Mouse (Mus musculus) large intestine, adult 2 months (tissue): ENCODE measurements at regions not wholly inside any gene's neighbourhood (a gene's known extent, or its start where the extent isn't known, plus 50 kb on each side); places are given as distances from the start of the nearest gene placed in this dataset.

Experiments
- DNase-seq: peaks from one replicate; pipeline ENCODE4 v3.0.0-alpha.2; 2012; ENCODE audit warnings: low read depth, low spot score
- WGBS: fragments of 180-500 bp; shearing (Covaris S2); methylation state at CpG from one replicate; pipeline ENCODE4 v1.1.7; 2018; 5-methylcytosine and 5-hydroxymethylcytosine counted together

- DNase-seq, result no peak
- WGBS, result 76% methylated on average over 3 of the region's 3 CpGs
Observed at GRCm38 (mm10) chr1:76181181-76181580, 635.1 kb downstream of the Slc4a3 start.

GRCm38 (mm10) chr1:76194844-76195243 is 648.8 kb downstream of the Slc4a3 start:
- WGBS, result 61% methylated on average over 4 of the region's 4 CpGs
- DNase-seq, result no peak

GRCm38 (mm10) chr1:76197651-76198050 is 651.6 kb downstream of the Slc4a3 start:
- DNase-seq, result no peak
- 77% methylated on average over 3 of the region's 3 CpGs for WGBS

GRCm38 (mm10) chr1:76200906-76201305 is 654.8 kb downstream of the Slc4a3 start:
- no peak for DNase-seq
- WGBS, result 67% methylated on average over 3 of the region's 3 CpGs

GRCm38 (mm10) chr1:76212486-76212885 is 666.4 kb downstream of the Slc4a3 start:
- 94% methylated on average over 5 of the region's 5 CpGs for WGBS
- DNase-seq, result no peak

GRCm38 (mm10) chr1:76244721-76245120 is 698.7 kb downstream of the Slc4a3 start:
- DNase-seq, result no peak
- 72% methylated on average over 3 of the region's 3 CpGs for WGBS

- 64% methylated on average over 8 of the region's 8 CpGs for WGBS
- DNase-seq, result no peak
Observed at GRCm38 (mm10) chr1:76246181-76246796, 700.2 kb downstream of the Slc4a3 start.

- 62% methylated on average over 8 of the region's 8 CpGs for WGBS
Observed at GRCm38 (mm10) chr1:76247126-76247525, 701.1 kb downstream of the Slc4a3 start.

GRCm38 (mm10) chr1:76258217-76258616 is 712.2 kb downstream of the Slc4a3 start:
- 72% methylated on average over 4 of the region's 4 CpGs for WGBS
- no peak for DNase-seq

More at GRCm38 (mm10) chr1:76247126-76247525, 701.1 kb downstream of the Slc4a3 start:
- DNase-seq, result no peak

GRCm38 (mm10) chr1:76276148-76276547 is 730.1 kb downstream of the Slc4a3 start:
- WGBS, result 49% methylated on average over 7 of the region's 7 CpGs
- DNase-seq, result no peak

- no peak for DNase-seq
- WGBS, result 68% methylated on average over 3 of the region's 3 CpGs
Observed at GRCm38 (mm10) chr1:76276624-76277023, 730.6 kb downstream of the Slc4a3 start.

GRCm38 (mm10) chr1:76283322-76283721 is 737.3 kb downstream of the Slc4a3 start:
- WGBS, result 29% methylated on average over 3 of the region's 3 CpGs
- no peak for DNase-seq

- 80% methylated on average over 4 of the region's 4 CpGs for WGBS
Observed at GRCm38 (mm10) chr1:76322943-76323559, 777.0 kb downstream of the Slc4a3 start.

GRCm38 (mm10) chr1:76323592-76323991 is 777.5 kb downstream of the Slc4a3 start:
- WGBS, result 69% methylated on average over 4 of the region's 4 CpGs
- DNase-seq, result no peak

More at GRCm38 (mm10) chr1:76322943-76323559, 777.0 kb downstream of the Slc4a3 start:
- no peak for DNase-seq

GRCm38 (mm10) chr1:76336011-76336410 is 789.9 kb downstream of the Slc4a3 start:
- DNase-seq, result no peak

GRCm38 (mm10) chr1:76362106-76362505 is 816.0 kb downstream of the Slc4a3 start:
- no peak for DNase-seq
- 90% methylated on average over 8 of the region's 8 CpGs for WGBS

- DNase-seq, result no peak
- 30% methylated on average over 2 of the region's 2 CpGs for WGBS
Observed at GRCm38 (mm10) chr1:76373931-76374330, 827.9 kb downstream of the Slc4a3 start.

GRCm38 (mm10) chr1:76378154-76378553 is 832.1 kb downstream of the Slc4a3 start:
- WGBS, result 51% methylated on average over 3 of the region's 3 CpGs

GRCm38 (mm10) chr1:76392536-76392935 is 846.5 kb downstream of the Slc4a3 start:
- no peak for DNase-seq
- 58% methylated on average over 6 of the region's 6 CpGs for WGBS

More at GRCm38 (mm10) chr1:76378154-76378553, 832.1 kb downstream of the Slc4a3 start:
- DNase-seq, result no peak

- no peak for DNase-seq
- WGBS, result 84% methylated on average over 8 of the region's 8 CpGs
Observed at GRCm38 (mm10) chr1:76394038-76394437, 848.0 kb downstream of the Slc4a3 start.

- 62% methylated on average over 2 of the region's 2 CpGs for WGBS
- no peak for DNase-seq
Observed at GRCm38 (mm10) chr1:76402854-76403253, 856.8 kb downstream of the Slc4a3 start.
